Mouse (Mus musculus) testis, adult 2 months (tissue): ENCODE data around the gene Sirt1.
"Not testable (repeated sequence)": the region's sequence is repeated elsewhere in the genome, so short reads cannot be mapped to it uniquely, and the experiment has no call there.

ENCODE experiments used
- CTCF ChIP-seq: fragments of 200-500 bp; IDR thresholded peaks from 2 replicates; pipeline ENCODE4 v1.5.1; 2012; ENCODE audit warnings: low read depth, mild to moderate bottlenecking, inconsistent platforms, low read length, moderate library complexity; ENCODE audit not compliant: control insufficient read depth, insufficient read depth, insufficient replicate concordance
- POLR2A ChIP-seq: fragments of 200-500 bp; IDR thresholded peaks from 2 replicates; pipeline ENCODE4 v1.6.1; 2012; ENCODE audit warnings: low read depth, mild to moderate bottlenecking, inconsistent platforms, low read length, moderate library complexity; ENCODE audit not compliant: control insufficient read depth

- TF ChIP-seq POLR2A, CTCF: not testable (repeated sequence)
Observed at GRCm38 (mm10) chr10:63411674-63412073, 30.2 kb upstream of the Sirt1 start.
